Mouse (Mus musculus) stomach, postnatal 0 days (tissue): ENCODE measurements around the gene Specc1. TPM values are rescaled to one million over a fixed set of nuclear protein-coding genes. Genes with fewer than 3 reads are reported as not detected.

Experiments used
- ATAC-seq: fragments of 200-750 bp; cut with Nextera tagmentation; 2 replicates; pipeline ENCODE4 v1.8.0; 2017; ENCODE audit not compliant: low FRiP score, low TSS enrichment
- DNase-seq: peaks from one replicate; pipeline ENCODE4 v3.0.0-alpha.2; 2016; ENCODE audit warnings: low spot score
- H3K27ac ChIP-seq: fragments of 300-500 bp; sonication (generic); replicated peaks from 2 replicates; pipeline ENCODE4 v1.5.1; 2014; ENCODE audit warnings: mild to moderate bottlenecking, control low read depth
- H3K27me3 ChIP-seq: fragments of 300-500 bp; sonication (generic); 2 replicates; pipeline ENCODE4 v1.6.1; 2014; ENCODE audit warnings: low read length; ENCODE audit not compliant: control insufficient read depth, insufficient read depth
- H3K36me3 ChIP-seq: fragments of 300-500 bp; sonication (generic); 2 replicates; pipeline ENCODE4 v1.6.1; 2014; ENCODE audit warnings: low read length, mixed read lengths; ENCODE audit not compliant: control insufficient read depth, insufficient read depth
- H3K4me1 ChIP-seq: fragments of 300-500 bp; sonication (generic); replicated peaks from 2 replicates; pipeline ENCODE4 v1.6.1; 2014; ENCODE audit warnings: antibody characterized with exemption; ENCODE audit not compliant: control insufficient read depth, insufficient read depth
- H3K4me2 ChIP-seq: fragments of 300-500 bp; sonication (generic); replicated peaks from 2 replicates; pipeline ENCODE4 v1.6.1; 2014; ENCODE audit warnings: low read depth, mild to moderate bottlenecking, control low read depth, moderate library complexity
- H3K4me3 ChIP-seq: fragments of 300-500 bp; sonication (generic); 2 replicates; pipeline ENCODE4 v1.5.1; 2014; ENCODE audit warnings: low read depth, low read length, control low read depth
- H3K9ac ChIP-seq: fragments of 300-500 bp; sonication (generic); 2 replicates; pipeline ENCODE4 v1.6.1; 2014; ENCODE audit warnings: mild to moderate bottlenecking, low read length, control low read depth, mixed read lengths
- H3K9me3 ChIP-seq: fragments of 300-500 bp; sonication (generic); 2 replicates; pipeline ENCODE4 v1.6.1; 2016; ENCODE audit warnings: low read length; ENCODE audit not compliant: control insufficient read depth
- CTCF ChIP-seq: IDR thresholded peaks from 2 replicates; pipeline ENCODE4 v1.5.1; 2016; ENCODE audit warnings: antibody characterized with exemption, low read depth, mild to moderate bottlenecking, moderate library complexity
- EP300 ChIP-seq: optimal IDR thresholded peaks from 2 replicates; pipeline ENCODE3; 2016; ENCODE audit warnings: antibody characterized with exemption
- WGBS: fragments of 180-500 bp; shearing (Covaris S2); extraction: QIAGEN DNeasy Blood & Tissue Kit; methylation state at CpG from one replicate; pipeline ENCODE4 v1.1.7; 2014; 5-methylcytosine and 5-hydroxymethylcytosine counted together
- polyA plus RNA-seq: library from polyadenylated mRNA; unstranded; fragments of >200 nt; fragmentation: Nextera tagmentation; extraction: Ambion mirVana; gene quantifications from 2 replicates; pipeline ENCODE4 v1.2.1, GENCODE M21; 2015

The Specc1 gene
- polyA plus RNA-seq, 1 experiment from 2014 or later, result 3.2 TPM

DNA sequence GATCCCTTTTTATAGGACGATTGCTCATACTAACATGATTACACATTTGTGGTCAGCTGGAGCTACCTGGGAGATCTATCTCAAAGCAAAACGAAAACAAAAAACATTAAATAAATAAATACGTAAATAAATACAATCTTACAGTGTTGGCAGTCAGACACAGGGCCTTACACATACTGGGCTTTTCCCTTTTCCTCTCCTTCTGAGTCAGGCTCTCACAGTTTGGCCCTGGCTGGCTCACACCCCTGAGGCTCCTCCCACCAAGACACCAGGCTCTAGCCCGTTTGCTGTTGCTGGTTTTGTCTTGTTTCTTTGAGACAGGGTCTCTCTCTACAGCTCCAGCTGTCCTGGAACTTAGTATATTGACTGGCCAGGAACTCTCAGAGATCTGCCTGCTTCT is 30.4 kb downstream of the Specc1 start:
- Histone ChIP-seq H3K36me3 (no peaks in the 10 kb centered on the region), H3K27me3 (no peaks in the 10 kb centered on the region), H3K4me3 (no peak overlapping the region), H3K4me1 (no peaks in the 10 kb centered on the region), H3K9ac (no peak overlapping the region), H3K27ac (no peak overlapping the region), H3K9me3 (no peaks in the 10 kb centered on the region), H3K4me2 (no peak overlapping the region)
- TF ChIP-seq EP300 (no peak), CTCF (no peak)
- DNase-seq (no peak), ATAC-seq (no peak)
- WGBS, result 78% methylated on average over 4 of the region's 4 CpGs

DNA sequence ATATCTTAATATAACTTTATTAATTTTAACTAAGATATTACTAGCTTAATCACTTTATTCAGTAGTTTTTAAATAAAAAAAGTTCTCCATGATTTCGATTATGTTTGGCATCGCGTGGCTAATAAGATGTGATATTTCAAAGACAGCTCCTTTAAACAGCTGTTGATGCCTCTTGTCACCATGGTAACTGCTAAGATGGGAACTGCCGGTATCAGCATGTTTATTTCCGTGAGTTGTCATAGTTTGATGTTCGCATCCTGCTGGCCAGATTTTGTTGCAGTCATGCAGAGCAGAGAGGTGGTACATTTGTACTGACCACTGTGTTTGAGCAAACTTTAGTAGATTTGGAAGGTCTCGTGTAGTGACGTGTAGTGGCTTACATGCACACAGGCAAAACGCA is 33.1 kb downstream of the Specc1 start:
- TF ChIP-seq CTCF (no peak), EP300 (no peak)
- no peak overlapping the region for H3K4me2 ChIP-seq
- H3K27ac ChIP-seq, result no peak overlapping the region
- H3K4me1 ChIP-seq, result no peaks in the 10 kb centered on the region
- no peak overlapping the region for H3K9ac ChIP-seq
- no peaks in the 10 kb centered on the region for H3K9me3 ChIP-seq
- no peaks in the 10 kb centered on the region for H3K27me3 ChIP-seq
- no peak for ATAC-seq
- H3K4me3 ChIP-seq, result no peak overlapping the region
- H3K36me3 ChIP-seq, result no peaks in the 10 kb centered on the region
- no peak for DNase-seq
- 45% methylated on average over 9 of the region's 9 CpGs for WGBS

DNA sequence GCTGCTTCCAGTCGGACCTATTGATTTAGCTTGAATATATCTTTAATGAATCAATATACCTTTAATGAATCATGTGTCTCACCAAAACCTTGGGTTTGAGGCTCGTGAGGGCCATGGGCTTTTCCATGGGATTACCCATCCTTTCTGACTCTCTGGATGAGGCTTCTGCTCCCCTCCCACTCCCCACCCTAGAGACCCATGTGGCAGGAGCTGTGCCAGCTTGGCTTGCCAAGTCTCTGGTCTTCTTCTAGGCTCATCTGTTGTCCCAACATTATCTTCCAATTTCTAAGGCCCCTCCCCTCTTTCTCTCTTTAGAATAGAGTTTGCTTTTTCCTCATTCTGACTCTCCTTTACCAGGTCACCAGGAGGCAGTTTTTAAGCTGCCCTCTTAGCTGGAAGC is 35.0 kb downstream of the Specc1 start:
- Histone ChIP-seq H3K27me3 (no peaks in the 10 kb centered on the region), H3K9ac (no peak overlapping the region), H3K4me1 (no peaks in the 10 kb centered on the region), H3K4me3 (no peak overlapping the region), H3K36me3 (no peaks in the 10 kb centered on the region), H3K9me3 (no peaks in the 10 kb centered on the region), H3K4me2 (no peak overlapping the region), H3K27ac (no peak overlapping the region)
- TF ChIP-seq CTCF (no peak), EP300 (no peak)
- DNase-seq, result no peak
- WGBS, result 72% methylated on average over 2 of the region's 2 CpGs
- ATAC-seq, result no peak

DNA sequence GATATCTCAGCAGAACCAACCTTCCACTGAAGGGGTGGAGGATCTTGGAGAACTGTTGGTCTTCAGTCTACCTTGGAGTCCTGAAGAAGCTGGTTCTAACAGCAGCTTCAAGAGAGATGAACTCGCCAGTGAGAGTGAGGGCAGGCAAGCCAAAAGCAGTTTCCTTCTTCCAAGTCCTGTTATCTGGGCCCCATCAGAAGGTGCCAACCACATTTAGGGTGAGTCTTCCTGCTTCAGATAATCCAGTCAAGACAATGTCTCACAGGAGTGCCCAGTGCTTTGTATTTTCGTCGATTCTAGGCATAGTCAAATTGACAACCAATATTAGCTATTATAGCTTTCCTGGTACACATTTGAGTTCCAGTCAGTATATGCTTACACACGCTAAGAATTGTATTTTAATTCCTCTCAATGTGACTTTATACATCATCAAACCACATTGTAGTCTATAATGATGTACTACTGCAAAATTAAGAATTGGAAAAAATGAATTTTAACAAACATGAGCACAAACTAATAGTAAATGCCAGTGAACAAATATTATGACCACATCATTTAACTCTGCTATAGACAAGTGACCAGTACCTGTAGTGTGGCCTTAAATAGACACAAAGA is 36.2 kb downstream of the Specc1 start:
- ATAC-seq, result no peak

DNA sequence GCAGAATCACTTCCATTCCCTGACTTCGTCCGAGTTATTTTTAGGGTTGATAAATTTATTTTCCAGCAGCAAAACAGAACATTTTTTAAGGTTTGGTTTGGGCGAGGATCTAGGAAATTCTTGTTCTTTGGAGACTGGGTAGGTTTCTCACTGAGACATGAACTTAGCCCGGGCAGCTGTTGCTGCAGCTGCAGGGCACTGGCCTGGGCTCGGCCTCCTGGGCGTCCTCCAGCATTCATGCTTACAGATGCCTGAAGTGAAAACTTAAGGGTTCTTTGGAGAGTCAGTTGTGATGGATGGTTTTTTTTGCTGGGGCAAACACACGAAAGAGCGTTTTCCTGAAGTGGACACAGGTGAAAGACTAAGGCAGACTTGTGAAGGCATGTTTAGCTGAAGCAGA is 42.9 kb downstream of the Specc1 start:
- no peak overlapping the region for H3K27ac ChIP-seq
- H3K9ac ChIP-seq, result no peak overlapping the region
- TF ChIP-seq CTCF, result no peak
- no peak for TF ChIP-seq EP300
- no peak overlapping the region for H3K4me3 ChIP-seq
- H3K4me2 ChIP-seq, result no peak overlapping the region
- WGBS, result 68% methylated on average over 8 of the region's 8 CpGs
- DNase-seq (no peak), ATAC-seq (no peak)
- no peaks in the 10 kb centered on the region for H3K9me3 ChIP-seq
- H3K27me3 ChIP-seq, result no peaks in the 10 kb centered on the region
- no peaks in the 10 kb centered on the region for H3K4me1 ChIP-seq
- no peaks in the 10 kb centered on the region for H3K36me3 ChIP-seq

More for the DNA sequence above, 36.2 kb downstream of the Specc1 start:
- Histone ChIP-seq H3K27me3 (no peaks in the 10 kb centered on the region), H3K9me3 (no peaks in the 10 kb centered on the region), H3K9ac (no peak overlapping the region), H3K4me3 (no peak overlapping the region), H3K4me1 (no peaks in the 10 kb centered on the region), H3K4me2 (no peak overlapping the region), H3K27ac (no peak overlapping the region), H3K36me3 (no peaks in the 10 kb centered on the region)
- 88% methylated on average over 4 of the region's 4 CpGs for WGBS
- DNase-seq, result no peak
- TF ChIP-seq CTCF (no peak), EP300 (no peak)

DNA sequence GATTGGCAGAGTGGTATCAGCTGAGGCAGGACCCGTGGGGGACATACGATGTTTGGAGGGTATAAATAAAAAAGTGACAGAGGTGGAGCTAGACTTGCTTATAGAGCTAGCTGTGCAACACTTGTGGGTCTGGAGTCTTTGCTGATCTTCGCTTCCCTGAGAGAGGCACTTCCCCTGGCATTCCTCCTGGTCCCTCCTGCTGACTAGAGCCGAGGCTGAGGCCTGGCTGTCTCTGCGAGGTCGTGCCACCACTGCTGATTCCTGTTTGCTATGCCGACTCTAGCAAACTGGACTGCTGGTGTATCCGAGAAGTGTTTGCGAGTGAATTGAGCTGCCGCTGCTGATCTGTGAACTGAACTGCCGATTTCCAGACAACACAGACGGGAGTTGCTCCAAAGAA is 43.5 kb downstream of the Specc1 start:
- no peak for ATAC-seq
- DNase-seq, result no peak
- Histone ChIP-seq H3K36me3 (no peaks in the 10 kb centered on the region), H3K9ac (no peak overlapping the region), H3K4me3 (no peak overlapping the region), H3K4me1 (no peaks in the 10 kb centered on the region), H3K9me3 (no peaks in the 10 kb centered on the region), H3K27ac (no peak overlapping the region), H3K27me3 (no peaks in the 10 kb centered on the region), H3K4me2 (no peak overlapping the region)
- WGBS, result 80% methylated on average over 12 of the region's 12 CpGs
- TF ChIP-seq EP300, result no peak
- no peak for TF ChIP-seq CTCF
